Mouse (Mus musculus) neural tube, embryonic 11.5 days (tissue): Measurements from ENCODE around the gene Hist1h4k. TPM values are rescaled to one million over a fixed set of nuclear protein-coding genes. Genes with fewer than 3 reads are reported as not detected.

Source experiments
- ATAC-seq: fragments of 200-750 bp; cut with Nextera tagmentation; 2 replicates; pipeline ENCODE4 v1.8.0; 2017; ENCODE audit warnings: moderate number of reproducible peaks, mild to moderate bottlenecking, moderate TSS enrichment, moderate library complexity; ENCODE audit not compliant: insufficient read depth, low FRiP score, low TSS enrichment
- DNase-seq: peaks from one replicate; pipeline ENCODE4 v3.0.0-alpha.2; 2015; ENCODE audit warnings: low spot score
- H3K27ac ChIP-seq: fragments of 300-500 bp; sonication (generic); 2 replicates; pipeline ENCODE4 v1.5.1; 2014; ENCODE audit warnings: low read depth, mild to moderate bottlenecking, low read length
- H3K27me3 ChIP-seq: fragments of 300-500 bp; sonication (generic); 2 replicates; pipeline ENCODE4 v1.6.1; 2014; ENCODE audit warnings: mild to moderate bottlenecking, low read length, mixed read lengths; ENCODE audit not compliant: control insufficient read depth, insufficient read depth
- H3K36me3 ChIP-seq: fragments of 300-500 bp; sonication (generic); 2 replicates; pipeline ENCODE4 v1.6.1; 2014; ENCODE audit warnings: mild to moderate bottlenecking, low read length, moderate library complexity, mixed read lengths; ENCODE audit not compliant: control insufficient read depth, insufficient read depth
- H3K4me1 ChIP-seq: fragments of 300-500 bp; sonication (generic); 2 replicates; pipeline ENCODE4 v1.6.1; 2014; ENCODE audit warnings: low read length, mixed read lengths; ENCODE audit not compliant: control insufficient read depth, insufficient read depth
- H3K4me2 ChIP-seq: fragments of 300-500 bp; sonication (generic); 2 replicates; pipeline ENCODE4 v1.6.1; 2014; ENCODE audit warnings: low read depth, mild to moderate bottlenecking, moderate library complexity
- H3K4me3 ChIP-seq: fragments of 300-500 bp; sonication (generic); 2 replicates; pipeline ENCODE4 v1.5.1; 2014; ENCODE audit warnings: low read depth, low read length
- H3K9ac ChIP-seq: fragments of 300-500 bp; sonication (generic); 2 replicates; pipeline ENCODE4 v1.6.1; 2014; ENCODE audit warnings: mild to moderate bottlenecking, low read length
- H3K9me3 ChIP-seq: fragments of 300-500 bp; sonication (generic); 2 replicates; pipeline ENCODE4 v1.6.1; 2016; ENCODE audit warnings: low read length; ENCODE audit not compliant: control insufficient read depth
- WGBS: fragments of 180-500 bp; shearing (Covaris S2); extraction: QIAGEN DNeasy Blood & Tissue Kit; methylation state at CpG from one replicate; pipeline ENCODE4 v1.1.7; 2014; 5-methylcytosine and 5-hydroxymethylcytosine counted together
- microRNA-seq: library from miRNA; unstranded; fragments of <30 nt; microRNA quantifications from one replicate; pipeline ENCODE4, GENCODE M21; 2016
- polyA plus RNA-seq: library from polyadenylated mRNA; unstranded; fragments of >200 nt; fragmentation: Nextera tagmentation; extraction: Ambion mirVana; gene quantifications from 2 replicates; pipeline ENCODE4 v1.2.1, GENCODE M21; 2014

Gene Hist1h4k
- polyA plus RNA-seq, 1 experiment from 2014 or later = 1.8 TPM

DNA sequence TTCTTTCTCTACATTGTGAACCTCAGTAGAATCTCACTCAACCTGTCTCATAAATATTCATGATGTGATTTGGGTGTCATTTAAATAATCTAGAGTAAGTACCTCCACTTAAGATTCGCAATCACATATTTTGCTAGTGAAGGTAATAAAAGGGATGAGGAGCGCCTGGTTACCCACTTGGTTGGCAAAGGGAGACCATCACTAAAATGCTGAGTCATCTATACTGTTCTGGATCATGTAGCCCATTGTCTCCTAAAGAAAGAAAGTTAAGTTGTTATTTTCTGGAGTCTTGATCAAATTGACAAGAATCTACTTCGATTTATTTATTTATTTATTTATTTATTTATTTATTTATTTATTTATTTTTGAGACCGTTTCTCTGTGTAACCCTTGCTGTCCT, 43.6 kb downstream of the Hist1h4k start:
- no peak overlapping the region for H3K27ac ChIP-seq

More for the DNA sequence above, 43.6 kb downstream of the Hist1h4k start:
- no peaks in the 10 kb centered on the region for H3K27me3 ChIP-seq
- H3K9me3 ChIP-seq = no peaks in the 10 kb centered on the region
- ATAC-seq (no peak), DNase-seq (no peak)
- no peaks in the 10 kb centered on the region for H3K36me3 ChIP-seq
- H3K4me3 ChIP-seq = no peak overlapping the region
- 73% methylated on average over 4 of the region's 4 CpGs for WGBS
- no peaks in the 10 kb centered on the region for H3K4me1 ChIP-seq
- no peak overlapping the region for H3K4me2 ChIP-seq
- no peak overlapping the region for H3K9ac ChIP-seq

Small RNA genes lying within 50 kb of the gene (microRNA-seq; reads per million reads assigned to microRNA genes)
- gene Gm44346 = not detected
- gene Gm44357 = not detected
- not detected for gene Gm44367
- not detected for gene Gm44454

Other genes with a start within 250 kb of the Hist1h4k start
- 3.5 and 6.3 TPM in 2 replicates for gene Gm11273, start 249.1 kb downstream of the Hist1h4k start, polyA plus RNA-seq
- 10.5 and 12.1 TPM in 2 replicates for gene Zkscan8, start 219.4 kb downstream of the Hist1h4k start, polyA plus RNA-seq
- 0.12 and 0.23 TPM in 2 replicates for gene Olfr1366, start 207.7 kb downstream of the Hist1h4k start, polyA plus RNA-seq
- 0.05 TPM in 1 of 2 replicates, not detected in the other for gene Olfr1535, start 190.6 kb downstream of the Hist1h4k start, polyA plus RNA-seq
- gene Olfr1364, start 168.7 kb downstream of the Hist1h4k start, polyA plus RNA-seq = not detected in 2 replicates
- not detected in 2 replicates for gene Olfr1362, start 136.5 kb downstream of the Hist1h4k start, polyA plus RNA-seq
- not detected in 2 replicates for gene Olfr11, start 108.0 kb downstream of the Hist1h4k start, polyA plus RNA-seq
- gene Olfr1361, start 87.1 kb downstream of the Hist1h4k start, polyA plus RNA-seq = 0.08 TPM in 1 of 2 replicates, not detected in the other
- gene Olfr1360, start 73.1 kb downstream of the Hist1h4k start, polyA plus RNA-seq = not detected in 2 replicates
- not detected in 2 replicates for gene Olfr1359, start 52.4 kb downstream of the Hist1h4k start, polyA plus RNA-seq
- 2.1 and 2.3 TPM in 2 replicates for gene Hist1h2bl, start 34.4 kb downstream of the Hist1h4k start, polyA plus RNA-seq
- gene Hist1h2ai, start 34.1 kb downstream of the Hist1h4k start, polyA plus RNA-seq = 13.2 and 19.5 TPM in 2 replicates
- gene Hist1h3h, start 32.8 kb downstream of the Hist1h4k start, polyA plus RNA-seq = 5.6 and 23.9 TPM in 2 replicates
- gene Hist1h2bm, start 28.5 kb downstream of the Hist1h4k start, polyA plus RNA-seq = 4.3 and 4.6 TPM in 2 replicates
- gene Hist1h4j, start 15.4 kb downstream of the Hist1h4k start, polyA plus RNA-seq = 1.1 and 1.4 TPM in 2 replicates
- gene Hist1h2ak, start 3.3 kb upstream of the Hist1h4k start, polyA plus RNA-seq = 8.1 and 9.3 TPM in 2 replicates
- gene Hist1h2bn, start 3.6 kb upstream of the Hist1h4k start, polyA plus RNA-seq = 2.1 and 3.2 TPM in 2 replicates
- gene Hist1h1b, start 30.1 kb upstream of the Hist1h4k start, polyA plus RNA-seq = 15.4 and 16.9 TPM in 2 replicates
- gene Hist1h3i, start 32.9 kb upstream of the Hist1h4k start, polyA plus RNA-seq = 228 and 229 TPM in 2 replicates
- gene Hist1h2an, start 36.7 kb upstream of the Hist1h4k start, polyA plus RNA-seq = 11.7 and 14.0 TPM in 2 replicates
- gene Hist1h2bp, start 37.0 kb upstream of the Hist1h4k start, polyA plus RNA-seq = 2.2 and 2.6 TPM in 2 replicates
- gene Hist1h2bq, start 59.7 kb upstream of the Hist1h4k start, polyA plus RNA-seq = 20.3 and 20.8 TPM in 2 replicates
- gene Hist1h2ao, start 60.0 kb upstream of the Hist1h4k start, polyA plus RNA-seq = not detected in 2 replicates
- not detected in 2 replicates for gene Hist1h4m, start 61.2 kb upstream of the Hist1h4k start, polyA plus RNA-seq
- gene Hist1h4n, start 81.7 kb upstream of the Hist1h4k start, polyA plus RNA-seq = 10.5 and 15.6 TPM in 2 replicates
- 4,141 and 4,626 TPM in 2 replicates for gene Hist1h2ap, start 83.0 kb upstream of the Hist1h4k start, polyA plus RNA-seq
- gene Hist1h2br, start 83.2 kb upstream of the Hist1h4k start, polyA plus RNA-seq = 20.0 TPM in 2 replicates
- 22.1 and 25.9 TPM in 2 replicates for gene Zfp184, start 194.6 kb upstream of the Hist1h4k start, polyA plus RNA-seq
- gene Pom121l2, start 230.7 kb upstream of the Hist1h4k start, polyA plus RNA-seq = 0.16 and 0.19 TPM in 2 replicates